Mouse (Mus musculus) thymus, adult 2 months (tissue): ENCODE data around the gene Ankrd36. TPM values are rescaled to one million over a fixed set of nuclear protein-coding genes. Genes with fewer than 3 reads are reported as not detected.

ENCODE experiments used
- DNase-seq: peaks from one replicate; pipeline ENCODE4 v3.0.0; 2021
- H3K27ac ChIP-seq: fragments of 200-500 bp; 2 replicates; pipeline ENCODE4 v1.5.1; 2012; ENCODE audit warnings: low read length, control low read depth; ENCODE audit not compliant: control insufficient read depth, insufficient read depth
- H3K27me3 ChIP-seq: fragments of 200-500 bp; 2 replicates; pipeline ENCODE4 v1.6.1; 2012; ENCODE audit warnings: mild to moderate bottlenecking, low read length, moderate library complexity, mixed read lengths; ENCODE audit not compliant: control insufficient read depth, insufficient read depth
- H3K36me3 ChIP-seq: fragments of 200-500 bp; 2 replicates; pipeline ENCODE4 v1.6.1; 2012; ENCODE audit warnings: mild to moderate bottlenecking, low read length, moderate library complexity; ENCODE audit not compliant: control insufficient read depth, insufficient read depth
- H3K4me1 ChIP-seq: fragments of 200-500 bp; replicated peaks from 2 replicates; pipeline ENCODE4 v1.6.1; 2012; ENCODE audit warnings: low read length; ENCODE audit not compliant: control insufficient read depth, insufficient read depth
- H3K4me3 ChIP-seq: fragments of 200-500 bp; 2 replicates; pipeline ENCODE4 v1.5.1; 2012; ENCODE audit warnings: mild to moderate bottlenecking, low read length, control low read depth, moderate library complexity; ENCODE audit not compliant: control insufficient read depth, insufficient read depth
- CTCF ChIP-seq: fragments of 200-500 bp; IDR thresholded peaks from 2 replicates; pipeline ENCODE4 v1.5.1; 2012; ENCODE audit warnings: mild to moderate bottlenecking, control low read depth, low read length, moderate library complexity, borderline replicate concordance; ENCODE audit not compliant: control insufficient read depth, poor library complexity, insufficient read depth; ENCODE audit errors: extremely low read depth
- POLR2A ChIP-seq: fragments of 200-500 bp; IDR thresholded peaks from 2 replicates; pipeline ENCODE4 v1.6.1; 2012; ENCODE audit warnings: mild to moderate bottlenecking, low read length, control low read depth, moderate library complexity; ENCODE audit not compliant: control insufficient read depth, poor library complexity, insufficient read depth; ENCODE audit errors: extremely low read depth
- WGBS: fragments of 180-500 bp; shearing (Covaris S2); methylation state at CpG from one replicate; pipeline ENCODE4 v1.1.7; 2018; 5-methylcytosine and 5-hydroxymethylcytosine counted together
- polyA plus RNA-seq: library from polyadenylated mRNA; depleted of rRNA; stranded (reverse); fragments of >200 nt; gene quantifications from 2 replicates; pipeline ENCODE4 v1.2.3, GENCODE M21; 2012

Ankrd36 gene
- polyA plus RNA-seq, 1 experiment: not detected

DNA sequence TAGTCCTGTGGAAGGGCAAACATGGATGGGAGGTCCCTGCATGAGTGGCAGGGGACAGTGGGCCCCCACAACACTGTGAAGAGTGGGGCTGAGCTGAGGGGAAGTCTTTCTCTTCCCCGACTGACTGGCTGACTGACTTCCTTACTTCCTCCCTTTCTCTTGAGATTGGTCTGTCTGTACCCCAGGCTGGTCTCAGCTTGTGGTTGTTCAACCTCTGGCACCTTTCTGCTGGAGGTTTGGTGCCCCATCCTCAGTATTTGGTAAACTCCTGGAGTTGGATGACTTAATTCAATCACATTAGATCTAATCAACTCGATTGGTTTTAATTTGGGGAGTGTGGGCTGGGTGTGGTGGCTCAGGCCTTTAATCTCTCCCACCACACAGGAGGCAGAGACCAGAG is 3.0 kb upstream of the Ankrd36 start:
- Histone ChIP-seq H3K27me3 (no peaks in the 10 kb centered on the region), H3K27ac (no peak overlapping the region), H3K4me3 (no peak overlapping the region), H3K36me3 (no peaks in the 10 kb centered on the region), H3K4me1 (no peaks in the 10 kb centered on the region)
- TF ChIP-seq POLR2A: no peak
- no peak for TF ChIP-seq CTCF
- whole genome bisulfite sequencing: 35% methylated on average over 2 of the region's 2 CpGs
- DNase-seq: no peak

DNA sequence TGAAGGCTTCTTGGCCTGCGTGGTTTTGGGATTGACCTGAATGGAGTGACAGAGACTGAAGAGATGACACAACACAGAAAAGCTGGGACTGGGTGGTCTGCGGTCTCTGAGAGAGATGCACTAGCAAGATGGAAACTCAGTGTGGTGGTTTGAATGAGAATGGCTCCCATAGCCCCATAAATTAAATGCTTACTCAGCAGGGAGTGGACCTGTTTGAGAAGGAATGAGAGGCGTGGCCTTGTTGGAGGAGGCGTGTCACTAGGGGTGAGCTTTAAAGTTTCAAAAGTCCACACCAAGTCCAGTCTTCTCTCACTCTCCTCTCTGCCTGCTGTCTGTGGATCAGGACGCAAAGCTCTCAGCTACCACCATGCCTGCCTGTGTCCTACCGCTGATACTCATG is 1.8 kb upstream of the Ankrd36 start:
- H3K27me3 ChIP-seq: no peaks in the 10 kb centered on the region
- TF ChIP-seq POLR2A (no peak), CTCF (no peak)
- WGBS: 97% methylated on average over 6 of the region's 6 CpGs
- H3K27ac ChIP-seq: no peak overlapping the region
- DNase-seq: no peak
- H3K4me1 ChIP-seq: no peaks in the 10 kb centered on the region
- H3K36me3 ChIP-seq: no peaks in the 10 kb centered on the region
- H3K4me3 ChIP-seq: no peak overlapping the region

DNA sequence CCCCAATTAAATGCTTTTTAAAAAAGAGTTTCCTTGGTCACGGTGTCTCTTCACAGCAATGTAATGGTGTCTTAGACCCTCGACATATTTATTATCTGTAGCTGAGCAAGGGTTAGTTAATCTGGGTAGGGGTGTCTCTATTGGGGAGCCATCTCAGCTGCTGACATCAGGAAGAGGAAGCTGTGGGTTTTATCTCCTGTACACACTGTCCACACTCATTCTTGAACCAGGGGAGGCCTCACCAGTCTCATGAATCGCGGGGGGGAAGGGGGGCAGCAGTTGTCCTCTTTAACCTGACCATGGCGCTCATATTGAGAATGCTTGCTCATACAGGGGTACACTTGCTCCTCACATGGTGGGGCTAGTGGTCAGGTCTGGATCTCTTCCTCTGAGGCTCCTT is 1.4 kb upstream of the Ankrd36 start:
- 70% methylated on average over 5 of the region's 5 CpGs for WGBS
- H3K4me1 ChIP-seq: no peaks in the 10 kb centered on the region
- no peak for DNase-seq
- no peak overlapping the region for H3K4me3 ChIP-seq
- H3K36me3 ChIP-seq: no peaks in the 10 kb centered on the region
- no peak overlapping the region for H3K27ac ChIP-seq
- no peaks in the 10 kb centered on the region for H3K27me3 ChIP-seq
- no peak for TF ChIP-seq CTCF
- no peak for TF ChIP-seq POLR2A

DNA sequence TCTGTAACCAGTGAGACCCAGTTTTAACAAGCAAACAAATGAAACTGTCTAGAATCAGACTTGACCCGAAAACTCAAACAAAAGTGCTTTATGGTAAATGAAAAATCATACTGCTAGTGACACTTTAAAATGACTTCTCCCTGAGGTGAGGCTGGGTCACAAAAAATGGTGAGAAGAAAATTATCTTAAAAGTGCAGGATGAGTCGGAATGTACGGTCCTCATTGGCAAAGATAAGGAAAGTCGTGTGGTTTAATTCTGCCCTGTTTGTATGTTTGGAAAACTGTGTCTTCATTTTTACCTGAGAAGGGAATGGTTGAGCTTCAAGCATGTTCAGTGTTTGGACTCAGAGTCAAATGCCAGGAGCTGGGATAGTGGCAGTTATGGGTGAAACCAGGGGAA is 2.4 kb downstream of the Ankrd36 start:
- WGBS: 96% methylated on average over 4 of the region's 4 CpGs
- H3K27me3 ChIP-seq: no peaks in the 10 kb centered on the region
- H3K4me1 ChIP-seq: no peaks in the 10 kb centered on the region
- no peak overlapping the region for H3K4me3 ChIP-seq
- no peak for TF ChIP-seq POLR2A
- TF ChIP-seq CTCF: no peak
- no peak overlapping the region for H3K27ac ChIP-seq
- H3K36me3 ChIP-seq: no peaks in the 10 kb centered on the region
- no peak for DNase-seq

DNA sequence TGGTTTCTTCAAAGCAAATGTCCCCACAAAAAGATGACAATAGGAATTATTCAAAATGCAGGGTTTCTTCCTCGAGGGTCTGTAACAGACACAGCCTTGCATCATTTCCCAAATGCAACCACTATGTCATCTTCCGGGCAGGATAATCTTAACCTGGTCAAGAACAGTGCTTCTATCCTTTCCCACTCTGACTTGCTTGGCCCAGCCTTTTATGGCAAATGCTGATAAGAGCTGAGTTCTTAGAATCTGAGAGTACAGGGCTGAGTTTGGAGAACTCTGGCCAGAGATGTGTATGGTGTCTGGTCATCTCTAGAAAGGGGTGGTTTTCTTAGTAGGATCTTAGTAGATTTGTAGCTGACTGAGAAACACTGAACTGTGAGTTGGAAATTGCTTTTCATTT is 4.3 kb downstream of the Ankrd36 start:
- 81% methylated on average over 2 of the region's 2 CpGs for WGBS
- no peak for TF ChIP-seq CTCF
- TF ChIP-seq POLR2A: no peak
- H3K27ac ChIP-seq: no peak overlapping the region
- no peak overlapping the region for H3K4me3 ChIP-seq
- H3K4me1 ChIP-seq: no peaks in the 10 kb centered on the region
- H3K27me3 ChIP-seq: no peaks in the 10 kb centered on the region
- DNase-seq: no peak
- no peaks in the 10 kb centered on the region for H3K36me3 ChIP-seq

DNA sequence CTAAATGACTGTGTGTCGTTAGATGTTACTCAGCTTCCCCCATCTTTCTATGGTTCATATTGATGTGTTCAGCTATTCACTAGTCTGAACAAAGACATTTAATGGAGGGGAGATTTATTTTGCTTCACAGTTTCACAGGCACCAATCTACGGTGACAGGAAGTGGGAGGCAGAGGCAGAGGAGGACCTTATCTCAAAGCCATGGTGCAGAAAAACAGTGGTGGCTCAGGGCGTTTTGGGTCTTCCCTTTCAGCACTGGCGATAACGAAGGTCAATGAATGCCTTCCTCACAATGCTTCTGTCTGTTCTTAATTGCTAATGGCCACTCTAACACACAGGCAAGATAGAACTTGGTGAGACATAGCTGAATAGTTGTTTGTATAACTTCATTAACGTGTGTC is 5.6 kb downstream of the Ankrd36 start:
- 58% methylated on average over 6 of the region's 6 CpGs for WGBS
- Histone ChIP-seq H3K27ac (no peak overlapping the region), H3K27me3 (no peaks in the 10 kb centered on the region), H3K4me1 (no peaks in the 10 kb centered on the region), H3K4me3 (no peak overlapping the region), H3K36me3 (no peaks in the 10 kb centered on the region)
- TF ChIP-seq CTCF (no peak), POLR2A (no peak)
- DNase-seq: no peak

DNA sequence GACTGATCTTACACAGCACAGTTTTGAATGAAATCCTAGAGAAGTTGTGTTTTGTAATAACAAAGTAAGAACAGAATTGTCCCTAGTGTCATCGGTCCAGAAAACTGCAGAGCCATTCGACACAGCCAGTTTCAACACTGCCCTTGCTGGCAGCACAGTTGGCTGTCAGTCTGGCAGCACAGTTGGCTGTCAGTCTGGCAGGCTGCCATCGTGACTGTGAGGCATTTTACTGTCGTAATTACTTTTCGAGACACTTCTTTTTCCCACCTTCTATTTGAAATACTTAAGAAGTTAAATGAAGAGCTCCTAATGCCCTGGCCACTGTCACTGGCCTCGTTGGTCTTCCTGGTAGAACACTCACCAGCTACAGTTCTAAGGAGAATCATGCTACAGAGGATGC is 22.9 kb downstream of the Ankrd36 start:
- H3K4me3 ChIP-seq: no peak overlapping the region
- no peak for TF ChIP-seq CTCF
- no peak for TF ChIP-seq POLR2A
- H3K4me1 ChIP-seq: no peaks in the 10 kb centered on the region
- no peak overlapping the region for H3K27ac ChIP-seq
- no peak for DNase-seq
- H3K27me3 ChIP-seq: no peaks in the 10 kb centered on the region
- H3K36me3 ChIP-seq: no peaks in the 10 kb centered on the region
- 68% methylated on average over 6 of the region's 6 CpGs for WGBS
